Mouse (Mus musculus) CH12F3 (cell line): ENCODE data around the gene Inhba.

Source experiments
- in situ Hi-C: fragments of 300-500 bp; cut with MboI; formaldehyde crosslinking; loops from 2 replicates; pipeline ENCODE4 v1.14.3; 2020; ENCODE audit warnings: low sequenced_read_pairs

Gene Inhba

DNA sequence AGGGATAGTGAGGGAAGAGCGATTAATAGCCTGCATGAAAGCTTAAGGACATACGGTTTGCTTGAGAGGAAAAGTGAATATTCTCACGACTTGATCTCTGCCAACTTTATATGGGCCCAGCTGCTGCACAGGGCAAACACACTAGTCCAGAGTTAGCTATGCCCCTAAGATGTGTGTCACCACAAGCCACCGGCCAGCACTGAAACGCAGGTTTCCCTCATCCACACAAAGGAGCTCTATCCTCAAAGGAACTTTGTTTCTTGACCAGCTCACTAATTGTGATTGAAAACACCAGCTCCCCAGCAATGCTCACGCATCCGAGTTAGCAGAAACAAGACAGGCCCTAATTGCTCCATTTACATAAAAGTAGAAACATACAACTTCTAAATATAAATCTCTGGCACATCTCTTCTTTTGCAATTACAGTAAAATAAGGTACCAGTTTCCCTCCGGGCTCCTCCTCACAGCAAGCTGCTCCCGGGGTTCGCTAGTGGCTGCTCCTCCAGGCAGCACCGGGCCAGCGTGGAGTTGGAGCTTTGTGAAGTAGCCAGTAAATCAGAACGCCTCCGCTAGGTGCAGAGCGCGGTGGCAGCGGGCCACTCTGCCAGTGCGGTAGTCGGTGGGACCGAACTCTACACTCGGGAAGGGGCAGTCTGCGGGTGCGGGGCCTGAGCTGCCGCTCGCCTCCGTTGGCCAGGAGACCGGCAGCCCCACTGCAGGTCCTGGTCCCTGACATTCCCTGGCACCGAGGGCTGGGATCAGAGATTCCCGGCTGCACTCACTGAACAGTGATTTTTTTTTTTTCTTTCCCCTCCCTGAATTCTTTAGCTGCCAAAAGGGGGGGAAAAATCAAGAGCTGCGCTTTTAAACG, at the start of gene Inhba:
Gene Inhba (plus strand): TSS at position 480 of the 871 bp plus-strand sequence.
- in situ Hi-C loops = loop anchor here (25.0 kb wide), 2 partner anchors 751 to 1426 kb away; no protein-coding TSS in a partner anchor

- in situ Hi-C loops = no loop called here
These were observed 35.1 kb upstream of the Inhba start for GRCm38 (mm10) chr13:15976584-15976983.

DNA sequence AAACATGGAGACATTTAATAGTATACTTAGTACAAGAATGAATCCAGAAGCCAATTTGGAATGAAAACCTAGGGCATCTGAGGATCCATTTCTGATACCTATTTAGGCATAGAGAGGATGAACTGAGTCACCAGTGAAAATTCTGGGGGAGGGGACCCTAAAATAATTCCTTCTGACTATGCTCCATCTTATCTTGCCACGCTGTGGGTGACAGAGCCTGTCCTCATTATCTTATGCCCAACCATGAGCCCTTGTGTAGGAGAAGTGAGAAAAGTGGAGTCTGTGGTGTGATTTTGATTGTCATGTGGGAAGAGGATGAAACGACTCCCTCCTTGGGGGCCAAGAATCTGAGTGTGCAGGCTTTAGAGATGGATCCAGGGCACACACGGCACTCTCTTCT, 32.1 kb upstream of the Inhba start:
- in situ Hi-C loops = no loop called here

- in situ Hi-C loops = no loop called here
These were observed 29.6 kb upstream of the Inhba start for GRCm38 (mm10) chr13:15982041-15982440.

DNA sequence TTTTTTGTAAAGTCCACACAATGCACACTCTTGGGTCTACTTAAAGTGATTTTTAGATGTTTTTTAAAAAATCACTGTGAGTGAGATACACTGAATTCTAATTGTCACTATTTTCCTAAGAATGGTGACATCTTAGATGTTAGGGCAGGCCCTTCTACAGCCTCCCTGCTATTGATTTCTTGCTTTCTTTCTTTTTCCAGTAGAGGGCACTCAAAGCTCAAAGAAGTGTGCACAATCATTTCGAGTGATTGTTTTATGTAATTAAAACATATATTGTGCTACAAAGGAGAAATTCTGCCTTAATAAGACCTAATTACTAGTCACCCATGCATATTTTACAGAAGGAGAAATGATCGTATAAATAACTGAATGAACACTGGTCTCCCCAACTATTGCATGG, 25.9 kb upstream of the Inhba start:
- in situ Hi-C loops = no loop called here

DNA sequence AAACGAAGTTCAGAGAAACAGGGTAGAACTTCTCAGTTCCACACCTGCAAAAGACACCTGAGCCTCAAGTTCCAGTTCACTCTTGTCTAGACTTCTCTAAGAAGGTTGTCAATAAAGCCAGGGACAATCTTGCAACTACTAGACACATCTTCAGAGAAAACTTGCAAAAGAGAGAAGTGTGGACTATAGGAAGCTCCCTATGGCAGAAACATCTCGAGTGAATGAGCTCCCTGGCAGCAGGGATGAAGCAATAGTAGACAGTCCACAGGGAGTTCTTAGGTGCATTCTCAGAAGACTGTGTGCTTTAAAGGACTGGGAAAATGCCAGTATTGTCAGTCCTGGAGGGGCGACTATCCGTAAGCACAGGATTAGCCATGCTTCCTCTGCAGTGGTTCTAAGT, 25.5 kb upstream of the Inhba start:
- in situ Hi-C loops = no loop called here

DNA sequence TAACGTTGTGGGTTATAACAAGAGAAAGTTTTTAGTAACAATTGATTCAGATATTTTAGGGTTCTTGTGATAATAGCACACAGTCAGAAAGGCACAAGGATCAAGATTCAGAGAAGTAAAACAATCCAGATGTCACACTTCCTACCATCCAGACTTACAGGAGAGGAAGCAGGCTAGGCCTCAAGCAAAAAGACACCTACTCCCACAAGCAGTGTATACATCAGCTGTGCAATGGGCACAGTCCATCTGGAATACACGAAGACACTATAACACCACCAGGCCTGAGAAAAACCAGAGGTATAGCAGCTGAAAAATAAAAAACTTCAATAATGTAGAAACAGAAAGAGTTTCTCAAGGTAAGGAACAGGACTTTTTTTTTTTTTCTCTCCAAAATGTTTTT, 16.3 kb upstream of the Inhba start:
- in situ Hi-C loops = no loop called here

GRCm38 (mm10) chr13:16005517-16005916, 6.1 kb upstream of the Inhba start:
- in situ Hi-C loops = loop anchor here (25.0 kb wide), 2 partner anchors 757 to 1432 kb away; no protein-coding TSS in a partner anchor

- in situ Hi-C loops = loop anchor here (25.0 kb wide), 2 partner anchors 755 to 1430 kb away; no protein-coding TSS in a partner anchor
These were observed 3.9 kb upstream of the Inhba start for GRCm38 (mm10) chr13:16007748-16008147.

GRCm38 (mm10) chr13:16008348-16008747, 3.3 kb upstream of the Inhba start:
- in situ Hi-C loops = loop anchor here (25.0 kb wide), 2 partner anchors 754 to 1429 kb away; no protein-coding TSS in a partner anchor

DNA sequence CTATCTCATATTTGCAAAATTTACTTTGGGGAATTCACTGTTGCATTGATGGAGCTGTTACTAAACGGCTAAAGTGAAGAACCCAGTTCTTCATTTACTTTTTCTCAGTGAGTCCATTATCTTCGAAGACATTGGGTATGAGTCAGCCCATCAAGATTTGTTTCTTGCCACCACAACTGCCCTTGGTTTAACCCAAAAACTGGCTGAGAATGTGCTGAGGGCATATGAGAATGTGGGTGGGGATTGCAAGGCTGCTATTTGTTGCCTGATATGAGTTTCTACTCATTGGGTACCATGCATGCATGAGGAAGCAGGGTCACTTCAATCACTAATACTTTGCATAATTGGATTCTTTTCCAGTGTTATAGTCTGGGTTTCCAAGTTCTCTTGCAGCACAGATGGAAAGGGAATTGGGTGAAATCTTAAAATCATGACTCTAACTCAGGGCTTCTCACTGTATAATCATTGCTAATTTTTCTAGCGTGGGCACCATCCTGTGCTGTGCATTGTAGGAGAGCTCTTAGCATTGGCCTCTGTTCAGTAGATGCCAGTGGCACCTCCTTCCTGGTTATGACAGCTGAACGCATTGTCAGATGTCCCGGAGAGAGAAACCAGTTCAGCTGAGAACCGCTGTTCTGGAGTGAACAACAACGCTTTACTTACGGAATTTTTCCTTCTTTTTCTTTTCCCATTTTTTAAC, 1.7 kb upstream of the Inhba start:
- in situ Hi-C loops = loop anchor here (25.0 kb wide), 2 partner anchors 752 to 1427 kb away; no protein-coding TSS in a partner anchor

DNA sequence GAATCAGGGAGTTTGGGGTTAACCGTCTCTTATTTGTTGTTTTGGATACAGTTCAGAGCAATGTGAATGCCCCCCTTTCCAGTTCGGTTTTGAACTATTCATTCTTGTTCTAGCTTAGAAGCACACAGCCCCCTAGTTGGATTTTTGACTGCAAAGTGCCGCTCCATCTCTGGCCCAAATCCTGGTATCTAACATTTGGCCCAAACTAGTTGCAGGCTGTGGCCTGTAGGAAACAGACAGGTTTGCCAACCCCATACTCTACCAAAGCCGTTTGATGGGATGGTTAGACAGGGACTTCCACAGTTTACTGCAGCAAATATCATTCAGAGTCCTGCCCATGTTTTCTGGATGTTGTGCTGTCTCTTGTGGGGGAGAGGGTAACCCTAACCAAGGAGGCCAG, 1.1 kb upstream of the Inhba start:
- in situ Hi-C loops = loop anchor here (25.0 kb wide), 2 partner anchors 752 to 1427 kb away; no protein-coding TSS in a partner anchor

GRCm38 (mm10) chr13:16012243-16012887, 714 bp downstream of the Inhba start:
- in situ Hi-C loops = loop anchor here (25.0 kb wide), 2 partner anchors 750 to 1425 kb away; no protein-coding TSS in a partner anchor

- in situ Hi-C loops = loop anchor here (25.0 kb wide), 2 partner anchors 748 to 1423 kb away; no protein-coding TSS in a partner anchor
These were observed 2.5 kb downstream of the Inhba start for GRCm38 (mm10) chr13:16014166-16014565.

GRCm38 (mm10) chr13:16016506-16016905, 4.9 kb downstream of the Inhba start:
- in situ Hi-C loops = loop anchor here (25.0 kb wide), 2 partner anchors 746 to 1421 kb away; no protein-coding TSS in a partner anchor

DNA sequence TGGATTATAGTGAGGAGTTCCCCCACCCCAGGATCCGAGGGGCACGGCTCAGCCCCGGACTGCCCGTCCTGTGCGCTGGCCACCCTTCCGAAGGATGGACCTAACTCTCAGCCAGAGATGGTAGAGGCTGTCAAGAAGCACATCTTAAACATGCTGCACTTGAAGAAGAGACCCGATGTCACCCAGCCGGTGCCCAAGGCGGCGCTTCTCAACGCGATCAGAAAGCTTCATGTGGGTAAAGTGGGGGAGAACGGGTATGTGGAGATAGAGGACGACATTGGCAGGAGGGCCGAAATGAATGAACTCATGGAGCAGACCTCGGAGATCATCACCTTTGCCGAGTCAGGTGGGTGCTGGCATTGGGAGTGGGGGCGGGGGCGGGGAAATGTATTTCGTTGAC, 5.7 kb downstream of the Inhba start:
- in situ Hi-C loops = loop anchor here (25.0 kb wide), 2 partner anchors 745 to 1420 kb away; no protein-coding TSS in a partner anchor

- in situ Hi-C loops = loop anchor here (25.0 kb wide), 2 partner anchors 745 to 1420 kb away; no protein-coding TSS in a partner anchor
These were observed 6.1 kb downstream of the Inhba start for GRCm38 (mm10) chr13:16017777-16018176.

GRCm38 (mm10) chr13:16018807-16019510, 7.3 kb downstream of the Inhba start:
- in situ Hi-C loops = loop anchor here (25.0 kb wide), 2 partner anchors 743 to 1418 kb away; no protein-coding TSS in a partner anchor

GRCm38 (mm10) chr13:16020659-16021058, 9.0 kb downstream of the Inhba start:
- in situ Hi-C loops = loop anchor here (25.0 kb wide), 2 partner anchors 742 to 1417 kb away; no protein-coding TSS in a partner anchor

- in situ Hi-C loops = loop anchor here (25.0 kb wide), 2 partner anchors 741 to 1416 kb away; no protein-coding TSS in a partner anchor
These were observed 9.5 kb downstream of the Inhba start for GRCm38 (mm10) chr13:16021181-16021580.
